Mouse (Mus musculus): Measurements from ENCODE around the gene Nudt17.

DNA sequence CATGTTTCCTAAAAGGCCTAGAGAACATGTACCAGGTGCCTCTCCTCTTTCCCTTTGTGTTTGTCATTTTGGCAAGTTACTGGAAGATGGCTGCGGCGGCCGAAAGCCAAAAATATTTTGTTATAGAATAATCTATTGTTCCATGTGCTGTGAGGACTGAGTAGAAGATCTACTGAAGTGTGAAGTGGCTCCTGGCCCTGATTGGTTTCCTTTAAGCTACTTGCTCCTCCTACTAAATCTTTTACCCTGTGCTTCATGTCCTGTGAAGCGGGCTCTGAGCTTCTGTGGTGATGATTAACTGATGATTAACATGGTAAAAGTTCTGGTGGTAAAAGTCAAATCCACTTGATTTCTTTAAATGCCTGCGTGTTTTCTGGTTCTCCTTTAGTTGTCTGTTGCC is 41.4 kb downstream of the Nudt17 start:
- TF ChIP-seq CTCF (IDR thresholded peaks at IDR 0.05; ENCODE audit: borderline replicate concordance, control insufficient read depth, extremely low read depth, insufficient read depth, low read length, poor library complexity) (no peak), POLR2A (IDR thresholded peaks at IDR 0.05; ENCODE audit: control insufficient read depth, extremely low read depth, insufficient read depth, low read length, poor library complexity) (no peak)

Measured in thymus, adult 2 months (tissue).